Mouse (Mus musculus) erythroblast, embryonic 14.5 days (primary cell): ENCODE measurements around the gene U2af1l4.

ENCODE experiments used
- GATA1 ChIP-seq: IDR thresholded peaks from 2 replicates; pipeline ENCODE4 v1.6.1; 2012; ENCODE audit warnings: low read length, inconsistent platforms, mixed read lengths
- TAL1 ChIP-seq: IDR thresholded peaks from 3 replicates; pipeline ENCODE4 v1.6.1; 2012; ENCODE audit warnings: low read length, inconsistent platforms, mixed read lengths

DNA sequence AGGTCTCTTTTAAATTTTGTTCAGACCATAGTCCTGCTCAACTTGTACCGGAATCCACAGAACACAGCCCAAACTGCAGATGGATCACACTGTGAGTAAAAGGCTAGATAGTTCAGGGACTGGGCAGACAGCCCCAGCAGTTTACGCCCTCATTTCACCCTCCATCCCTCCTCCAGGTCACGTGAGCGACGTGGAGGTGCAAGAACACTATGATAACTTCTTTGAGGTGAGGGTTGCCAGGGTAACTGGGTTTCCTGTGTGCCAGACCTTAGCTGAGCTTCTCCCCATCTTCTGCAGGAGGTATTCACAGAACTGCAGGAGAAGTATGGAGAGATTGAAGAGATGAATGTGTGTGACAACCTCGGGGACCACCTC lies 792 bp downstream of the U2af1l4 start:
- TF ChIP-seq GATA1 (no peak), TAL1 (no peak)
